Mouse (Mus musculus) liver, postnatal 0 days (tissue): ENCODE results near the gene Sh3tc1.

Experiments used
- CTCF ChIP-seq: sonication (generic); IDR thresholded peaks from 2 replicates; pipeline ENCODE4 v1.5.1; 2016; ENCODE audit warnings: antibody characterized with exemption, low read depth
- EP300 ChIP-seq: IDR thresholded peaks from 2 replicates; pipeline ENCODE4 v1.6.1; 2016; ENCODE audit warnings: antibody characterized with exemption, low read depth, mild to moderate bottlenecking

DNA sequence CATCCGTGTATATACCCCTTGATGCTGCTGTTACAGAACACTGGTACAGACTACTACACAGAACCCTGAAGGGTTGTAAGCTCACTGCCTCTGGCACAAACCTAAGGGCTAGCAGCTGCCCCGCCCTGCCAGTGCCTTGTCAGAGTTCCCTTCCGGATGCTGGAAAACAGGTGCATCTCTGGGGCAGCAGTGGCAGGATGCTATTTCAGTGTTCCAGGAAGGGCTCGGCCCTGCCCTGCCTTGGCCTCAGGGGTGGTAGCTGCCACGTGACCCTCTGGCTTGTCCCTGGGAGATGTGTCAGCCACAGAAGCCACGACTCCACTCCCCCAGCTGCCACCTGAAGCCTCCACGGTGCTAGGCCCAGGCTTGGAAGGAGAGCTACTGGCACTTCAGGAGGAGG lies 46.1 kb upstream of the Sh3tc1 start:
- TF ChIP-seq CTCF (no peak), EP300 (no peak)
